Mouse (Mus musculus) G1E (cell line): ENCODE data around the gene Gm12166. TPM values are rescaled to one million over a fixed set of nuclear protein-coding genes. Genes with fewer than 3 reads are reported as not detected.

Experiments used
- ATAC-seq: 2 replicates; pipeline ENCODE4 v1.8.0; 2016; ENCODE audit warnings: mild to moderate bottlenecking; ENCODE audit not compliant: insufficient number of reproducible peaks, poor library complexity, low FRiP score, severe bottlenecking; ENCODE audit errors: extremely low read depth
- DNase-seq: peaks from one replicate; pipeline ENCODE4 v3.0.0; 2012; ENCODE audit warnings: low spot score
- H3K27me3 ChIP-seq: 2 replicates; pipeline ENCODE4 v1.6.1; 2012; ENCODE audit warnings: mild to moderate bottlenecking, low read length, inconsistent platforms; ENCODE audit not compliant: insufficient read depth
- H3K36me3 ChIP-seq: replicated peaks from 2 replicates; pipeline ENCODE3; 2012; ENCODE audit warnings: mild to moderate bottlenecking, inconsistent platforms
- H3K4me1 ChIP-seq: 2 replicates; pipeline ENCODE4 v1.6.1; 2012; ENCODE audit warnings: low read depth, low read length, inconsistent platforms, mixed read lengths; ENCODE audit not compliant: insufficient read depth
- H3K4me3 ChIP-seq: 2 replicates; pipeline ENCODE4 v1.5.1; 2012; ENCODE audit warnings: low read depth, mild to moderate bottlenecking, inconsistent platforms, low read length, moderate library complexity, mixed read lengths
- H3K9me3 ChIP-seq: replicated peaks from 2 replicates; pipeline ENCODE4 v1.6.1; 2012; ENCODE audit warnings: inconsistent platforms
- CTCF ChIP-seq: IDR thresholded peaks from 2 replicates; pipeline ENCODE4 v1.5.1; 2012; ENCODE audit warnings: low read depth, low read length, inconsistent platforms, mixed read lengths
- GATA1 ChIP-seq: IDR thresholded peaks from 2 replicates; pipeline ENCODE4 v1.6.1; 2012; ENCODE audit warnings: borderline replicate concordance, low read length, inconsistent platforms, mixed read lengths
- GATA2 ChIP-seq: IDR thresholded peaks from 2 replicates; pipeline ENCODE4 v1.6.1; 2012; ENCODE audit warnings: low read depth, low read length, inconsistent platforms, borderline replicate concordance
- POLR2AphosphoS5 ChIP-seq: IDR thresholded peaks from 2 replicates; pipeline ENCODE4 v1.6.1; 2012; ENCODE audit warnings: low read depth, low read length, inconsistent platforms; ENCODE audit not compliant: insufficient replicate concordance
- TAL1 ChIP-seq: conservative IDR thresholded peaks from 2 replicates; pipeline ENCODE4 v1.6.1; 2012; ENCODE audit warnings: low read depth, low read length, inconsistent platforms, mixed read lengths
- polyA plus RNA-seq: library from polyadenylated mRNA; stranded (reverse); fragments of >175 nt; gene quantifications from 2 replicates; pipeline ENCODE4 v1.2.3, GENCODE M21; 2012
- total RNA-seq, 2 experiments: library from RNA; stranded (forward) in 1 of 2; stranded (reverse) in 1 of 2; fragments of 200-1000 nt in 1 of 2; fragments of >200 nt in 1 of 2; fragmentation: Nextera tagmentation in 1 of 2; gene quantifications; 2 replicates each; pipeline ENCODE4 v1.2.3; 2014 to 2017

Gene Gm12166
- total and polyA plus RNA-seq, 3 experiments = 0.35 to 16.7 (median 2.5) TPM

DNA sequence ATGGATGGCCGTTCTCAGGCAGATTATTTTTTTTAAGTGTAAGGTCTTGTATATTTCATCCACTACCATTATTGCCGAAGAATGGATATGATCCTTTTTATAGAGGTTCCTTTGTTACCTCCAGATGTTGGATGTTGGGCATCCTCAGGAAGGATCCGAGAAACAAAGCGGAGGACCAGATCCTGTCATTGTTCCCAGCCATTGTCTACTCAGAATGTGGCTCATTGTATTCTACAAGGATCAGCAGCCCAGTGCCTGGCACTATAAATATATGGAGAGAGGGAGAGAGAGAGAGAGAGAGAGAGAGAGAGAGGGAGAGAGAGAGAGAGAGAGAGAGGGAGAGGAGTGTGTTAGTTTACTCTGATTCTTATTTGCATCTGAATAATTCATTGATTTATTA lies 10.4 kb upstream of the Gm12166 start:
- DNase-seq = no peak
- H3K27me3 ChIP-seq = peaks cover 4% of the 10 kb centered on the region
- no peak overlapping the region for H3K4me3 ChIP-seq
- ATAC-seq = no peak
- H3K9me3 ChIP-seq = no peaks in the 10 kb centered on the region
- H3K36me3 ChIP-seq = no peaks in the 10 kb centered on the region
- H3K4me1 ChIP-seq = no peaks in the 10 kb centered on the region
- no peak for TF ChIP-seq GATA2
- TF ChIP-seq GATA1 = no peak
- TF ChIP-seq POLR2AphosphoS5 = no peak
- TF ChIP-seq CTCF = no peak
- TF ChIP-seq TAL1 = no peak

DNA sequence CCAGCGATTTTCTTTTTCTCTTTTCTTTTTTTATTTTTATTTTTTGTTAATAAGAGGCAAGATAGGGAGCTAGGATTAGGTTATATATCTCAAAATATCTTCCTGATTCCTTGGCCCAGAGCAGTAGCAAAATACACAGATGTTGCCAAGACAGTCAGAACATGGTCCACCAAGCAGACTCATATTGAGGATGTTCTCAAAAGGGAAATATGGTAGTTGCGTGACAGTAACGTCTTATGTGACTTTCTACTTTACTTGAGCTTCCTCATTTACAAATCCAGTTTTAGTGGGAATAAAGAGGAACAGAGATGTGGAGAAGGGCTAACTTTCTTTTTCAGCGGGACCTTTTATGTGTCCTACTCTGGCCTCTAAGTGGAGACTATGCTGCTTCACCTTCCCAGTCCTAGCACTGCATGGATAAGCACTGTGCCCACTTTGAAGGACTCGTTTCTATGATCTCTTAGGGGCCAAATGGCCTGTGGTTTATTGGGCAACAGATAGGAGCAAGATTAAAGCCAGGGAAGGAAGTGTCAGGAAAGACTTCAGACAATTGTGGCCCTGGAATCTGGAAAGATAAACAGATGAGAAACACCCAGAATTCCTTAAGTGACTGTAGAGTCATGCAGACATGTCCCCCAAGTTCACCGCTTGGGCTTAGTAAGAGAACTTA lies 9.8 kb upstream of the Gm12166 start:
- no peak for ATAC-seq
- H3K4me1 ChIP-seq = no peaks in the 10 kb centered on the region

GRCm38 (mm10) chr11:46060651-46061020 lies 8.5 kb upstream of the Gm12166 start:
- H3K4me1 ChIP-seq = no peaks in the 10 kb centered on the region
- DNase-seq = no peak
- H3K36me3 ChIP-seq = no peaks in the 10 kb centered on the region
- peaks cover 22% of the 10 kb centered on the region for H3K27me3 ChIP-seq
- no peaks in the 10 kb centered on the region for H3K9me3 ChIP-seq
- H3K4me3 ChIP-seq = no peak overlapping the region
- no peak for ATAC-seq
- no peak for TF ChIP-seq GATA1
- no peak for TF ChIP-seq CTCF
- no peak for TF ChIP-seq POLR2AphosphoS5
- no peak for TF ChIP-seq TAL1
- no peak for TF ChIP-seq GATA2

More for the DNA sequence above, 9.8 kb upstream of the Gm12166 start:
- no peak overlapping the region for H3K4me3 ChIP-seq
- H3K9me3 ChIP-seq = no peaks in the 10 kb centered on the region
- H3K27me3 ChIP-seq = peaks cover 10% of the 10 kb centered on the region
- no peak for TF ChIP-seq CTCF
- TF ChIP-seq TAL1 = no peak
- no peak for TF ChIP-seq POLR2AphosphoS5
- no peak for TF ChIP-seq GATA1
- TF ChIP-seq GATA2 = no peak
- H3K36me3 ChIP-seq = no peaks in the 10 kb centered on the region
- DNase-seq = no peak

GRCm38 (mm10) chr11:46059887-46060650 lies 7.9 kb upstream of the Gm12166 start:
- Histone ChIP-seq H3K36me3 (no peaks in the 10 kb centered on the region), H3K9me3 (no peaks in the 10 kb centered on the region), H3K4me3 (no peak overlapping the region), H3K27me3 (peaks cover 24% of the 10 kb centered on the region), H3K4me1 (no peaks in the 10 kb centered on the region)
- DNase-seq (no peak), ATAC-seq (no peak)
- TF ChIP-seq GATA2 = no peak
- no peak for TF ChIP-seq CTCF
- TF ChIP-seq TAL1 = no peak
- TF ChIP-seq GATA1 = no peak
- TF ChIP-seq POLR2AphosphoS5 = no peak

- ATAC-seq = no peak
- TF ChIP-seq CTCF = no peak
- TF ChIP-seq GATA2 = no peak
- TF ChIP-seq GATA1 = no peak
- TF ChIP-seq TAL1 = no peak
- TF ChIP-seq POLR2AphosphoS5 = no peak
- H3K27me3 ChIP-seq = peaks cover 27% of the 10 kb centered on the region
These were observed 6.8 kb upstream of the Gm12166 start for GRCm38 (mm10) chr11:46058916-46059315.

DNA sequence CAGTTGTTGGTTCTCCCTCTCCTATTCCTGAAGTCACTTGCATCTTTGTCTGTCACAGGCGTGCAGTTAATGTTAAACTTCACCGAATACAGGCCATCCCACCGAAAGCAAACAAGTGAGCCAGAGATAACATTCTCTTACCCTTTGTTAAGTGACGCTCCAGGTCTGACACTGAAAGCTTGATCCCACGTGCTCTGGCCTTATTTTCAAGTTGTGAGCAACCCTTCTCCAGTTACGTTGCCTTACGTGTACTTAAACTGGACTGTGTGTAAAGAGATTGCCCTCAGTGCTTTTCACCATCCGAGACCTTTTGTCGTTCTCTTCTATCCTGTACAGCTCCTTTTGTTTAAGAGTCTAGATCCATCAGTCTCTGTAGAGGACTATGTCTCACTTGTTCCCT lies 5.9 kb upstream of the Gm12166 start:
- no peaks in the 10 kb centered on the region for H3K36me3 ChIP-seq
- no peaks in the 10 kb centered on the region for H3K9me3 ChIP-seq
- ATAC-seq (no peak), DNase-seq (no peak)
- peaks cover 27% of the 10 kb centered on the region for H3K27me3 ChIP-seq
- TF ChIP-seq CTCF = no peak
- no peak for TF ChIP-seq GATA2
- TF ChIP-seq POLR2AphosphoS5 = no peak
- no peak for TF ChIP-seq TAL1
- H3K4me1 ChIP-seq = no peaks in the 10 kb centered on the region
- no peak overlapping the region for H3K4me3 ChIP-seq

More at GRCm38 (mm10) chr11:46058916-46059315, 6.8 kb upstream of the Gm12166 start:
- H3K9me3 ChIP-seq = no peaks in the 10 kb centered on the region
- H3K4me1 ChIP-seq = no peaks in the 10 kb centered on the region
- H3K36me3 ChIP-seq = no peaks in the 10 kb centered on the region
- H3K4me3 ChIP-seq = no peak overlapping the region
- no peak for DNase-seq
